Mouse (Mus musculus) lung, postnatal 0 days (tissue): ENCODE results near the gene Thyn1.
A peak's percentile ranks its signal among the peaks of the same experiment; 100 is the strongest.

Experiments used
- CTCF ChIP-seq: IDR thresholded peaks from 2 replicates; pipeline ENCODE4 v1.5.1; 2016; ENCODE audit warnings: antibody characterized with exemption, mild to moderate bottlenecking
- EP300 ChIP-seq: IDR thresholded peaks from 2 replicates; pipeline ENCODE4 v1.6.1; 2016; ENCODE audit warnings: antibody characterized with exemption, mild to moderate bottlenecking, control low read depth

DNA sequence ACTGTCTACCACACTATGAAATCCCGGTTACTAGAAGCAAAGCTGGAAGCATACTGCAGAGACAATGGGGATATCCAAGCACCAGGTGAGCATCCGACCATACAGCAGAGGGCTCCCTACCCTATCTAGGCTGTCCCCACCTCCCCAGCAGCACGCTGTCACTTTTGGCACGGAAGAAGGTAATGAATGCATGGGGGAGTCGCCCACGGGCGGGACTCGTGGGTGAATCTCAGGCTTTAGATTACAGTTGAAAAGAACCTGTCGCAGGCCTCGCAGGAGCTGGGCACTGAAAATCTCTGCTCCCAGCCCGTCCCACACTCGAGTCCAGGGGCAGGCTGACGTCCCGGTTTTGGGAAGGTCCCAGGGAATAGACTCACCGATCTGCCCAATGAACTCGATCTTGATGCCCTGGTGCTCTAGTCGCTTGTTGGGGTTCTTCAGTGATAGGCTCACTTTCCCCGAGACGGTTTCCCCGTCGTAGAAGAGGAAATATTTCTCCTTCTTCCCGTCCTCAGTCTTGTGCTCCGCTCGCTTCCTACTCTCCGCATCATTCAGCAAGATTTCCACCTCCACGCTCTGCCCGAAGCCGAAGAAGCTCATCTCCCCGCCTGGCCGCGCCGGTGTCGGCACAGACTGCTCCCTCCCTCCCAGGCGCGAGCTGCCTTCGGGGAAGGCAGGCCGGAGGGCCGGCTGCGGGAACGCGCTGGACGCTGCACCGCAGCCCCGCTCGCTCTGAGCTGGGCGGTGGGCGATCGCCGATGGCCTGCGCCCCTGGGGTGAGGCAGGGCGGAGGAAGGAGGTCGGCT lies 29.7 kb downstream of the Thyn1 start:
- TF ChIP-seq CTCF (peak; percentile 42), EP300 (no peak)
